Mouse (Mus musculus): ENCODE measurements around the gene Chrnb4. TPM values are rescaled to one million over a fixed set of nuclear protein-coding genes. Genes with fewer than 3 reads are reported as not detected.

Gene Chrnb4
- polyA plus RNA-seq, 1 experiment from 2014 or later = not detected

Other genes starting within 250 kb of the Chrnb4 start
- gene Ireb2, start 185.0 kb downstream of the Chrnb4 start, polyA plus RNA-seq (2016; fragmentation: Nextera tagmentation; extraction: Ambion mirVana) = 53.2 and 55.9 TPM in 2 replicates
- gene Hykk, start 131.5 kb downstream of the Chrnb4 start, polyA plus RNA-seq (2016; fragmentation: Nextera tagmentation; extraction: Ambion mirVana) = 6.3 and 7.6 TPM in 2 replicates
- 311 and 312 TPM in 2 replicates for gene Psma4, start 98.0 kb downstream of the Chrnb4 start, polyA plus RNA-seq (2016; fragmentation: Nextera tagmentation; extraction: Ambion mirVana)
- gene AY074887, start 97.8 kb downstream of the Chrnb4 start, polyA plus RNA-seq (2016; fragmentation: Nextera tagmentation; extraction: Ambion mirVana) = 1.2 and 1.4 TPM in 2 replicates
- gene Chrna5, start 67.9 kb downstream of the Chrnb4 start, polyA plus RNA-seq (2016; fragmentation: Nextera tagmentation; extraction: Ambion mirVana) = 0.96 and 1.1 TPM in 2 replicates
- gene Chrna3, start 22.2 kb downstream of the Chrnb4 start, polyA plus RNA-seq (2016; fragmentation: Nextera tagmentation; extraction: Ambion mirVana) = 0.08 TPM in 1 of 2 replicates, not detected in the other
- gene Ube2q2, start 100.1 kb upstream of the Chrnb4 start, polyA plus RNA-seq (2016; fragmentation: Nextera tagmentation; extraction: Ambion mirVana) = 45.1 and 48.3 TPM in 2 replicates
- gene Fbxo22, start 160.1 kb upstream of the Chrnb4 start, polyA plus RNA-seq (2016; fragmentation: Nextera tagmentation; extraction: Ambion mirVana) = 71.5 and 73.6 TPM in 2 replicates

Data from limb, embryonic 12.5 days (tissue).